Mouse (Mus musculus) CD8-positive naive resting alpha-beta T cell, adult 2 months (primary cell): ENCODE measurements around the gene Prkca.

ENCODE experiments used
- DNase-seq, 2 experiments: peaks; one replicate each; pipeline ENCODE4 v3.0.0; 2022; ENCODE audit warnings: low read depth in 2 of 2, low spot score in 2 of 2

The Prkca gene

GRCm38 (mm10) chr11:107887342-107887741, 456.4 kb downstream of the Prkca start:
- no peak for DNase-seq
